Mouse (Mus musculus): ENCODE data around the gene Jade2. TPM values are rescaled to one million over a fixed set of nuclear protein-coding genes. Genes with fewer than 3 reads are reported as not detected.
A peak's percentile ranks its signal among the peaks of the same experiment; 100 is the strongest.

Gene Jade2
- polyA plus RNA-seq, 1 experiment from 2014 or later, result 0.59 TPM

GRCm38 (mm10) chr11:51883670-51884069 is 26.2 kb upstream of the Jade2 start:
- 48% methylated on average over 5 of the region's 5 CpGs for WGBS
- H3K4me2 ChIP-seq, result no peak overlapping the region
- H3K27me3 ChIP-seq (replicated peaks; ENCODE audit: control insufficient read depth, insufficient read depth, low read length), result no peaks in the 10 kb centered on the region
- H3K9me3 ChIP-seq (ENCODE audit: control insufficient read depth, low read length), result 0 out of 2 replicates have a peak, but pooled peaks cover 3% of the 10 kb centered on the region
- no peak for DNase-seq (ENCODE audit: low spot score)
- H3K27ac ChIP-seq (ENCODE audit: low read depth, low read length), result no peak overlapping the region
- 0 out of 2 replicates have a peak, but pooled peaks have one; percentile 31 for ATAC-seq (replicated peaks; ENCODE audit: low FRiP score)
- H3K36me3 ChIP-seq (ENCODE audit: control insufficient read depth, insufficient read depth, low read length), result no peaks in the 10 kb centered on the region
- H3K4me1 ChIP-seq (replicated peaks; ENCODE audit: control insufficient read depth, insufficient read depth, low read length), result peaks cover 9% of the 10 kb centered on the region
- H3K9ac ChIP-seq (ENCODE audit: low read depth, low read length), result no peak overlapping the region
- no peak overlapping the region for H3K4me3 ChIP-seq (ENCODE audit: low read depth, low read length)

- no peak overlapping the region for H3K9ac ChIP-seq (ENCODE audit: low read depth, low read length)
- H3K9me3 ChIP-seq (ENCODE audit: control insufficient read depth, low read length), result 0 out of 2 replicates have a peak, but pooled peaks cover 3% of the 10 kb centered on the region
- no peak overlapping the region for H3K27ac ChIP-seq (ENCODE audit: low read depth, low read length)
- DNase-seq (ENCODE audit: low spot score) (no peak), ATAC-seq (replicated peaks; ENCODE audit: low FRiP score) (no peak)
- 72% methylated on average over 7 of the region's 7 CpGs for WGBS
- H3K4me1 ChIP-seq (replicated peaks; ENCODE audit: control insufficient read depth, insufficient read depth, low read length), result peaks cover 9% of the 10 kb centered on the region
- no peak overlapping the region for H3K4me3 ChIP-seq (ENCODE audit: low read depth, low read length)
- H3K4me2 ChIP-seq, result no peak overlapping the region
- H3K36me3 ChIP-seq (ENCODE audit: control insufficient read depth, insufficient read depth, low read length), result no peaks in the 10 kb centered on the region
- no peaks in the 10 kb centered on the region for H3K27me3 ChIP-seq (replicated peaks; ENCODE audit: control insufficient read depth, insufficient read depth, low read length)
Observed at GRCm38 (mm10) chr11:51881776-51882175, 24.3 kb upstream of the Jade2 start.

- 56% methylated on average over 15 of the region's 15 CpGs for WGBS
- H3K4me3 ChIP-seq (ENCODE audit: low read depth, low read length), result no peak overlapping the region
- H3K4me1 ChIP-seq (replicated peaks; ENCODE audit: control insufficient read depth, insufficient read depth, low read length), result peaks cover 9% of the 10 kb centered on the region
- no peak for DNase-seq (ENCODE audit: low spot score)
- H3K9ac ChIP-seq (ENCODE audit: low read depth, low read length), result no peak overlapping the region
- ATAC-seq (replicated peaks; ENCODE audit: low FRiP score), result no peak
- no peaks in the 10 kb centered on the region for H3K27me3 ChIP-seq (replicated peaks; ENCODE audit: control insufficient read depth, insufficient read depth, low read length)
- 0 out of 2 replicates have a peak, but pooled peaks cover 3% of the 10 kb centered on the region for H3K9me3 ChIP-seq (ENCODE audit: control insufficient read depth, low read length)
- H3K4me2 ChIP-seq, result no peak overlapping the region
- no peak overlapping the region for H3K27ac ChIP-seq (ENCODE audit: low read depth, low read length)
- no peaks in the 10 kb centered on the region for H3K36me3 ChIP-seq (ENCODE audit: control insufficient read depth, insufficient read depth, low read length)
Observed at GRCm38 (mm10) chr11:51881041-51881730, 23.7 kb upstream of the Jade2 start.

GRCm38 (mm10) chr11:51876943-51877344 is 19.5 kb upstream of the Jade2 start:
- no peak overlapping the region for H3K4me2 ChIP-seq
- DNase-seq (ENCODE audit: low spot score), result no peak
- no peaks in the 10 kb centered on the region for H3K27me3 ChIP-seq (replicated peaks; ENCODE audit: control insufficient read depth, insufficient read depth, low read length)
- H3K4me1 ChIP-seq (replicated peaks; ENCODE audit: control insufficient read depth, insufficient read depth, low read length), result peaks cover 4% of the 10 kb centered on the region; the same call in 1 of the 2 replicates
- 82% methylated on average over 4 of the region's 4 CpGs for whole genome bisulfite sequencing
- no peak overlapping the region for H3K9ac ChIP-seq (ENCODE audit: low read depth, low read length)
- no peaks in the 10 kb centered on the region for H3K36me3 ChIP-seq (ENCODE audit: control insufficient read depth, insufficient read depth, low read length)
- H3K27ac ChIP-seq (ENCODE audit: low read depth, low read length), result no peak overlapping the region
- ATAC-seq (replicated peaks; ENCODE audit: low FRiP score), result no peak; the same call in 1 of the 2 replicates
- H3K9me3 ChIP-seq (ENCODE audit: control insufficient read depth, low read length), result 0 out of 2 replicates have a peak, but pooled peaks cover 3% of the 10 kb centered on the region
- no peak overlapping the region for H3K4me3 ChIP-seq (ENCODE audit: low read depth, low read length)

- Histone ChIP-seq H3K4me2 (no peak overlapping the region), H3K4me3 (ENCODE audit: low read depth, low read length) (no peak overlapping the region), H3K9ac (ENCODE audit: low read depth, low read length) (no peak overlapping the region), H3K9me3 (ENCODE audit: control insufficient read depth, low read length) (0 out of 2 replicates have a peak, but pooled peaks cover 3% of the 10 kb centered on the region), H3K27me3 (replicated peaks; ENCODE audit: control insufficient read depth, insufficient read depth, low read length) (no peaks in the 10 kb centered on the region), H3K4me1 (replicated peaks; ENCODE audit: control insufficient read depth, insufficient read depth, low read length) (peaks cover 4% of the 10 kb centered on the region; the same call in 1 of the 2 replicates), H3K27ac (ENCODE audit: low read depth, low read length) (no peak overlapping the region), H3K36me3 (ENCODE audit: control insufficient read depth, insufficient read depth, low read length) (no peaks in the 10 kb centered on the region)
- ATAC-seq (replicated peaks; ENCODE audit: low FRiP score) (no peak; the same call in 1 of the 2 replicates), DNase-seq (ENCODE audit: low spot score) (no peak)
- WGBS, result 13% methylated on average over 4 of the region's 4 CpGs
Observed at GRCm38 (mm10) chr11:51875792-51876195, 18.3 kb upstream of the Jade2 start.

GRCm38 (mm10) chr11:51875086-51875485 is 17.6 kb upstream of the Jade2 start:
- peaks cover 4% of the 10 kb centered on the region; the same call in 1 of the 2 replicates for H3K4me1 ChIP-seq (replicated peaks; ENCODE audit: control insufficient read depth, insufficient read depth, low read length)
- no peak overlapping the region for H3K4me3 ChIP-seq (ENCODE audit: low read depth, low read length)
- no peaks in the 10 kb centered on the region for H3K27me3 ChIP-seq (replicated peaks; ENCODE audit: control insufficient read depth, insufficient read depth, low read length)
- no peak overlapping the region for H3K9ac ChIP-seq (ENCODE audit: low read depth, low read length)
- no peak for ATAC-seq (replicated peaks; ENCODE audit: low FRiP score)
- no peak for DNase-seq (ENCODE audit: low spot score)
- WGBS, result 74% methylated on average over 1 of the region's 1 CpGs
- H3K36me3 ChIP-seq (ENCODE audit: control insufficient read depth, insufficient read depth, low read length), result no peaks in the 10 kb centered on the region
- 0 out of 2 replicates have a peak, but pooled peaks cover 1% of the 10 kb centered on the region for H3K9me3 ChIP-seq (ENCODE audit: control insufficient read depth, low read length)
- no peak overlapping the region for H3K27ac ChIP-seq (ENCODE audit: low read depth, low read length)
- H3K4me2 ChIP-seq, result no peak overlapping the region

GRCm38 (mm10) chr11:51874266-51875036 is 17.0 kb upstream of the Jade2 start:
- no peak overlapping the region for H3K9ac ChIP-seq (ENCODE audit: low read depth, low read length)
- H3K9me3 ChIP-seq (ENCODE audit: control insufficient read depth, low read length), result no peaks in the 10 kb centered on the region
- no peak overlapping the region for H3K4me3 ChIP-seq (ENCODE audit: low read depth, low read length)
- no peaks in the 10 kb centered on the region for H3K36me3 ChIP-seq (ENCODE audit: control insufficient read depth, insufficient read depth, low read length)
- H3K27me3 ChIP-seq (replicated peaks; ENCODE audit: control insufficient read depth, insufficient read depth, low read length), result no peaks in the 10 kb centered on the region
- ATAC-seq (replicated peaks; ENCODE audit: low FRiP score), result no peak
- no peak overlapping the region for H3K27ac ChIP-seq (ENCODE audit: low read depth, low read length)
- no peak for DNase-seq (ENCODE audit: low spot score)
- WGBS, result 67% methylated on average over 7 of the region's 7 CpGs
- peaks cover 4% of the 10 kb centered on the region; the same call in 1 of the 2 replicates for H3K4me1 ChIP-seq (replicated peaks; ENCODE audit: control insufficient read depth, insufficient read depth, low read length)
- no peak overlapping the region for H3K4me2 ChIP-seq

GRCm38 (mm10) chr11:51873141-51873540 is 15.7 kb upstream of the Jade2 start:
- ATAC-seq (replicated peaks; ENCODE audit: low FRiP score) (no peak), DNase-seq (ENCODE audit: low spot score) (no peak)
- no peak overlapping the region for H3K4me3 ChIP-seq (ENCODE audit: low read depth, low read length)
- no peak overlapping the region for H3K4me2 ChIP-seq
- WGBS, result 84% methylated on average over 5 of the region's 5 CpGs
- H3K4me1 ChIP-seq (replicated peaks; ENCODE audit: control insufficient read depth, insufficient read depth, low read length), result peaks cover 4% of the 10 kb centered on the region; the same call in 1 of the 2 replicates
- H3K36me3 ChIP-seq (ENCODE audit: control insufficient read depth, insufficient read depth, low read length), result no peaks in the 10 kb centered on the region
- no peaks in the 10 kb centered on the region for H3K27me3 ChIP-seq (replicated peaks; ENCODE audit: control insufficient read depth, insufficient read depth, low read length)
- H3K9me3 ChIP-seq (ENCODE audit: control insufficient read depth, low read length), result no peaks in the 10 kb centered on the region
- no peak overlapping the region for H3K9ac ChIP-seq (ENCODE audit: low read depth, low read length)
- no peak overlapping the region for H3K27ac ChIP-seq (ENCODE audit: low read depth, low read length)
